Mouse (Mus musculus) megakaryocyte, embryonic 14.5 days (primary cell): Measurements from ENCODE around the gene Rd3l. TPM values are rescaled to one million over a fixed set of nuclear protein-coding genes. Genes with fewer than 3 reads are reported as not detected.
"Not testable (repeated sequence)": the region's sequence is repeated elsewhere in the genome, so short reads cannot be mapped to it uniquely, and the experiment has no call there.

Experiments used
- H3K27me3 ChIP-seq: replicated peaks from 2 replicates; pipeline ENCODE3; 2012; ENCODE audit warnings: inconsistent platforms
- H3K36me3 ChIP-seq: replicated peaks from 2 replicates; pipeline ENCODE3; 2012; ENCODE audit warnings: low read length, inconsistent platforms, mixed read lengths
- H3K4me1 ChIP-seq: 2 replicates; pipeline ENCODE4 v1.6.1; 2012; ENCODE audit warnings: inconsistent platforms
- H3K4me3 ChIP-seq: replicated peaks from 2 replicates; pipeline ENCODE3; 2012; ENCODE audit warnings: moderate library complexity, mild to moderate bottlenecking, inconsistent platforms
- H3K9me3 ChIP-seq: 2 replicates; pipeline ENCODE4 v1.6.1; 2012; ENCODE audit warnings: inconsistent platforms
- FLI1 ChIP-seq: IDR thresholded peaks from 2 replicates; pipeline ENCODE4 v1.6.1; 2012; ENCODE audit warnings: low read length, inconsistent platforms, mixed read lengths
- GATA1 ChIP-seq: IDR thresholded peaks from 3 replicates; pipeline ENCODE4 v1.6.1; 2012; ENCODE audit warnings: mixed read lengths, low read length, inconsistent platforms, borderline replicate concordance
- polyA plus RNA-seq: library from polyadenylated mRNA; stranded (reverse); fragments of >175 nt; gene quantifications from 2 replicates; pipeline ENCODE4 v1.2.3, GENCODE M21; 2012; ENCODE audit warnings: low replicate concordance; ENCODE audit not compliant: insufficient read depth

The Rd3l gene
- polyA plus RNA-seq, 1 experiment = not detected

- Histone ChIP-seq H3K4me3 (no peak within 1 kb of the TSS), H3K36me3 (no peaks in the 10 kb centered on the region), H3K27me3 (peaks cover 15% of the 10 kb centered on the region), H3K4me1 (peaks cover 18% of the 10 kb centered on the region), H3K9me3 (peaks cover 7% of the 10 kb centered on the region; the same call in 1 of the 2 replicates)
- no peak for TF ChIP-seq FLI1
- no peak for TF ChIP-seq GATA1
These were observed 9.9 kb downstream of the Rd3l start, which contains the start of gene Tdrd9 for GRCm38 (mm10) chr12:111971231-111971686. Gene Tdrd9 (plus strand): TSS chr12:111971559.

GRCm38 (mm10) chr12:111970085-111970484 is 11.0 kb downstream of the Rd3l start:
- peaks cover 30% of the 10 kb centered on the region for H3K4me1 ChIP-seq
- H3K4me3 ChIP-seq = no peak overlapping the region
- TF ChIP-seq GATA1 = no peak
- no peak for TF ChIP-seq FLI1
- no peaks in the 10 kb centered on the region for H3K36me3 ChIP-seq
- H3K9me3 ChIP-seq = peaks cover 7% of the 10 kb centered on the region; the same call in 1 of the 2 replicates
- peaks cover 8% of the 10 kb centered on the region for H3K27me3 ChIP-seq

- Histone ChIP-seq H3K4me3 (peak within 1 kb of the TSS; percentile 95), H3K36me3 (peaks cover 31% of the 10 kb centered on the region), H3K4me1 (peaks cover 43% of the 10 kb centered on the region), H3K27me3 (peaks cover 3% of the 10 kb centered on the region), H3K9me3 (peaks cover 3% of the 10 kb centered on the region; the same call in 1 of the 2 replicates)
- no peak for TF ChIP-seq GATA1
- no peak for TF ChIP-seq FLI1
These were observed 14.4 kb downstream of the Rd3l start, which contains the start of gene Atp5mpl for GRCm38 (mm10) chr12:111966683-111967173. Gene Atp5mpl (minus strand): TSS chr12:111966977.

- TF ChIP-seq FLI1 = no peak
- TF ChIP-seq GATA1 = no peak
- Histone ChIP-seq H3K36me3 (peaks cover 61% of the 10 kb centered on the region), H3K27me3 (no peaks in the 10 kb centered on the region), H3K4me1 (peaks cover 52% of the 10 kb centered on the region), H3K4me3 (no peak overlapping the region), H3K9me3 (no peaks in the 10 kb centered on the region)
These were observed 17.8 kb downstream of the Rd3l start for GRCm38 (mm10) chr12:111963339-111963738.

GRCm38 (mm10) chr12:111958101-111958865 is 22.8 kb downstream of the Rd3l start:
- peaks cover 45% of the 10 kb centered on the region for H3K36me3 ChIP-seq

GRCm38 (mm10) chr12:111956173-111956572 is 24.9 kb downstream of the Rd3l start:
- peaks cover 2% of the 10 kb centered on the region for H3K27me3 ChIP-seq
- H3K4me3 ChIP-seq = no peak overlapping the region
- no peaks in the 10 kb centered on the region for H3K9me3 ChIP-seq
- peaks cover 26% of the 10 kb centered on the region for H3K36me3 ChIP-seq
- TF ChIP-seq GATA1 (no peak), FLI1 (no peak)
- peaks cover 38% of the 10 kb centered on the region for H3K4me1 ChIP-seq

More at GRCm38 (mm10) chr12:111958101-111958865, 22.8 kb downstream of the Rd3l start:
- H3K27me3 ChIP-seq = peaks cover 2% of the 10 kb centered on the region
- peak overlapping the region; percentile 82 for H3K4me3 ChIP-seq
- no peaks in the 10 kb centered on the region for H3K9me3 ChIP-seq
- no peak for TF ChIP-seq GATA1
- TF ChIP-seq FLI1 = no peak
- H3K4me1 ChIP-seq = peaks cover 31% of the 10 kb centered on the region

- peaks cover 2% of the 10 kb centered on the region for H3K27me3 ChIP-seq
- peaks cover 12% of the 10 kb centered on the region for H3K36me3 ChIP-seq
- TF ChIP-seq GATA1 (no peak), FLI1 (no peak)
- peaks cover 33% of the 10 kb centered on the region for H3K4me1 ChIP-seq
- H3K4me3 ChIP-seq = no peak overlapping the region
- H3K9me3 ChIP-seq = no peaks in the 10 kb centered on the region
These were observed 29.4 kb downstream of the Rd3l start for GRCm38 (mm10) chr12:111951701-111952100.

GRCm38 (mm10) chr12:111950486-111950885 is 30.6 kb downstream of the Rd3l start:
- Histone ChIP-seq H3K36me3 (peaks cover 12% of the 10 kb centered on the region), H3K4me1 (peaks cover 41% of the 10 kb centered on the region), H3K27me3 (peaks cover 2% of the 10 kb centered on the region), H3K4me3 (no peak overlapping the region), H3K9me3 (no peaks in the 10 kb centered on the region)
- no peak for TF ChIP-seq FLI1
- TF ChIP-seq GATA1 = no peak

GRCm38 (mm10) chr12:111946716-111947115 is 34.4 kb downstream of the Rd3l start:
- peaks cover 62% of the 10 kb centered on the region for H3K4me1 ChIP-seq
- peaks cover 27% of the 10 kb centered on the region for H3K36me3 ChIP-seq
- H3K9me3 ChIP-seq = no peaks in the 10 kb centered on the region
- H3K27me3 ChIP-seq = no peaks in the 10 kb centered on the region
- TF ChIP-seq GATA1 = no peak
- no peak for TF ChIP-seq FLI1
- peak overlapping the region; percentile 83 for H3K4me3 ChIP-seq

- Histone ChIP-seq H3K4me1 (peaks cover 69% of the 10 kb centered on the region), H3K4me3 (peak overlapping the region; percentile 90), H3K36me3 (peaks cover 27% of the 10 kb centered on the region)
- not testable (repeated sequence) for H3K9me3 ChIP-seq, H3K27me3 ChIP-seq
These were observed 35.1 kb downstream of the Rd3l start for GRCm38 (mm10) chr12:111945765-111946655.
